Mouse (Mus musculus): ENCODE results near the gene Usp35. TPM values are rescaled to one million over a fixed set of nuclear protein-coding genes. Genes with fewer than 3 reads are reported as not detected.
A peak's percentile ranks its signal among the peaks of the same experiment; 100 is the strongest.

Usp35 gene
- 1.5 and 1.6 TPM in 2 replicates for polyA plus RNA-seq (2015; fragmentation: Nextera tagmentation; extraction: Ambion mirVana)

GRCm38 (mm10) chr7:97331726-97332666 lies at the start of gene Usp35, which contains the start of gene Kctd21:
Usp35 (minus strand) TSS chr7:97332020.
Kctd21 (plus strand) TSS chr7:97332327.
- WGBS, result 2% methylated on average over 52 of the region's 68 CpGs
- no peaks in the 10 kb centered on the region for H3K27me3 ChIP-seq (replicated peaks; ENCODE audit: insufficient read depth, low read length)
- H3K4me1 ChIP-seq (ENCODE audit: insufficient read depth, low read depth, low read length), result no peaks in the 10 kb centered on the region; the same call in 1 of the 2 replicates
- DNase-seq (ENCODE audit: low spot score), result peak; percentile 98
- H3K9me3 ChIP-seq (ENCODE audit: low read length), result no peaks in the 10 kb centered on the region
- peak within 1 kb of the TSS; percentile 88 for H3K4me2 ChIP-seq (replicated peaks; ENCODE audit: low read depth, low read length)
- no peaks in the 10 kb centered on the region for H3K36me3 ChIP-seq (ENCODE audit: insufficient read depth, low read length)
- peak within 1 kb of the TSS; percentile 47; the same call in 1 of the 2 replicates for H3K27ac ChIP-seq (ENCODE audit: low read length)
- TF ChIP-seq EP300 (IDR thresholded peaks at IDR 0.05) (no peak), CTCF (IDR thresholded peaks at IDR 0.05) (peak; percentile 58)
- peak within 1 kb of the TSS; percentile 71 for H3K9ac ChIP-seq (replicated peaks; ENCODE audit: low read depth)
- H3K4me3 ChIP-seq (ENCODE audit: low read depth, low read length), result peak within 1 kb of the TSS; percentile 82
- ATAC-seq, result peak; percentile 99

- Histone ChIP-seq H3K9me3 (ENCODE audit: low read length) (no peaks in the 10 kb centered on the region), H3K4me3 (ENCODE audit: low read depth, low read length) (no peak overlapping the region), H3K36me3 (ENCODE audit: insufficient read depth, low read length) (peaks cover 9% of the 10 kb centered on the region; the same call in 1 of the 2 replicates), H3K27me3 (replicated peaks; ENCODE audit: insufficient read depth, low read length) (no peaks in the 10 kb centered on the region), H3K9ac (replicated peaks; ENCODE audit: low read depth) (no peak overlapping the region), H3K27ac (ENCODE audit: low read length) (no peak overlapping the region), H3K4me2 (replicated peaks; ENCODE audit: low read depth, low read length) (no peak overlapping the region), H3K4me1 (ENCODE audit: insufficient read depth, low read depth, low read length) (no peaks in the 10 kb centered on the region)
- TF ChIP-seq CTCF (IDR thresholded peaks at IDR 0.05) (no peak), EP300 (IDR thresholded peaks at IDR 0.05) (no peak)
- WGBS, result 95% methylated on average over 5 of the region's 5 CpGs
- DNase-seq (ENCODE audit: low spot score), result no peak
- ATAC-seq, result no peak
Observed at GRCm38 (mm10) chr7:97380500-97381123, 48.8 kb upstream of the Usp35 start.

GRCm38 (mm10) chr7:97379304-97379703 lies 47.5 kb upstream of the Usp35 start:
- Histone ChIP-seq H3K4me2 (replicated peaks; ENCODE audit: low read depth, low read length) (no peak overlapping the region), H3K9me3 (ENCODE audit: low read length) (no peaks in the 10 kb centered on the region), H3K4me3 (ENCODE audit: low read depth, low read length) (no peak overlapping the region), H3K27ac (ENCODE audit: low read length) (no peak overlapping the region), H3K36me3 (ENCODE audit: insufficient read depth, low read length) (peaks cover 9% of the 10 kb centered on the region; the same call in 1 of the 2 replicates), H3K9ac (replicated peaks; ENCODE audit: low read depth) (no peak overlapping the region), H3K4me1 (ENCODE audit: insufficient read depth, low read depth, low read length) (no peaks in the 10 kb centered on the region), H3K27me3 (replicated peaks; ENCODE audit: insufficient read depth, low read length) (no peaks in the 10 kb centered on the region)
- 89% methylated on average over 5 of the region's 5 CpGs for WGBS
- no peak for ATAC-seq
- DNase-seq (ENCODE audit: low spot score), result no peak
- TF ChIP-seq EP300 (IDR thresholded peaks at IDR 0.05) (no peak), CTCF (IDR thresholded peaks at IDR 0.05) (no peak)

- Histone ChIP-seq H3K4me1 (ENCODE audit: insufficient read depth, low read depth, low read length) (peaks cover 4% of the 10 kb centered on the region; the same call in 1 of the 2 replicates), H3K9me3 (ENCODE audit: low read length) (no peaks in the 10 kb centered on the region), H3K9ac (replicated peaks; ENCODE audit: low read depth) (no peak overlapping the region), H3K4me3 (ENCODE audit: low read depth, low read length) (no peak overlapping the region), H3K4me2 (replicated peaks; ENCODE audit: low read depth, low read length) (no peak overlapping the region), H3K36me3 (ENCODE audit: insufficient read depth, low read length) (peaks cover 4% of the 10 kb centered on the region; the same call in 1 of the 2 replicates), H3K27me3 (replicated peaks; ENCODE audit: insufficient read depth, low read length) (no peaks in the 10 kb centered on the region), H3K27ac (ENCODE audit: low read length) (no peak overlapping the region)
- TF ChIP-seq EP300 (IDR thresholded peaks at IDR 0.05) (no peak), CTCF (IDR thresholded peaks at IDR 0.05) (no peak)
- WGBS, result 82% methylated on average over 2 of the region's 2 CpGs
- ATAC-seq, result no peak
- DNase-seq (ENCODE audit: low spot score), result no peak
Observed at GRCm38 (mm10) chr7:97375906-97376305, 44.1 kb upstream of the Usp35 start.

GRCm38 (mm10) chr7:97375101-97375500 lies 43.3 kb upstream of the Usp35 start:
- WGBS, result 93% methylated on average over 9 of the region's 9 CpGs
- H3K4me3 ChIP-seq (ENCODE audit: low read depth, low read length), result no peak overlapping the region
- no peaks in the 10 kb centered on the region for H3K9me3 ChIP-seq (ENCODE audit: low read length)
- no peak overlapping the region for H3K4me2 ChIP-seq (replicated peaks; ENCODE audit: low read depth, low read length)
- TF ChIP-seq EP300 (IDR thresholded peaks at IDR 0.05) (no peak), CTCF (IDR thresholded peaks at IDR 0.05) (no peak)
- H3K36me3 ChIP-seq (ENCODE audit: insufficient read depth, low read length), result peaks cover 4% of the 10 kb centered on the region; the same call in 1 of the 2 replicates
- H3K4me1 ChIP-seq (ENCODE audit: insufficient read depth, low read depth, low read length), result peaks cover 4% of the 10 kb centered on the region; the same call in 1 of the 2 replicates
- H3K27me3 ChIP-seq (replicated peaks; ENCODE audit: insufficient read depth, low read length), result no peaks in the 10 kb centered on the region
- ATAC-seq (no peak), DNase-seq (ENCODE audit: low spot score) (no peak)
- H3K9ac ChIP-seq (replicated peaks; ENCODE audit: low read depth), result no peak overlapping the region
- H3K27ac ChIP-seq (ENCODE audit: low read length), result no peak overlapping the region

- H3K4me3 ChIP-seq (ENCODE audit: low read depth, low read length), result no peak overlapping the region
- no peak overlapping the region for H3K4me2 ChIP-seq (replicated peaks; ENCODE audit: low read depth, low read length)
- no peaks in the 10 kb centered on the region for H3K36me3 ChIP-seq (ENCODE audit: insufficient read depth, low read length)
- no peaks in the 10 kb centered on the region for H3K27me3 ChIP-seq (replicated peaks; ENCODE audit: insufficient read depth, low read length)
- TF ChIP-seq CTCF (IDR thresholded peaks at IDR 0.05) (no peak), EP300 (IDR thresholded peaks at IDR 0.05) (no peak)
- no peaks in the 10 kb centered on the region for H3K9me3 ChIP-seq (ENCODE audit: low read length)
- H3K4me1 ChIP-seq (ENCODE audit: insufficient read depth, low read depth, low read length), result no peaks in the 10 kb centered on the region
- DNase-seq (ENCODE audit: low spot score) (no peak), ATAC-seq (no peak)
- no peak overlapping the region for H3K27ac ChIP-seq (ENCODE audit: low read length)
- no peak overlapping the region for H3K9ac ChIP-seq (replicated peaks; ENCODE audit: low read depth)
- WGBS, result 65% methylated on average over 1 of the region's 1 CpGs
Observed at GRCm38 (mm10) chr7:97365887-97366286, 34.1 kb upstream of the Usp35 start.

Measured in lung, postnatal 0 days (tissue).